Mouse (Mus musculus): Measurements from ENCODE around the gene Ola1.

Ola1 gene

GRCm38 (mm10) chr2:73218913-73219312, at the start of gene Ola1:
TSS of gene Ola1 (minus strand) at chr2:73218924.
- no peak for DNase-seq

GRCm38 (mm10) chr2:73268281-73268680, 49.6 kb upstream of the Ola1 start:
- DNase-seq, result no peak

- no peak for DNase-seq
Measured at GRCm38 (mm10) chr2:73267818-73268217, 49.1 kb upstream of the Ola1 start.

GRCm38 (mm10) chr2:73267231-73267630, 48.5 kb upstream of the Ola1 start:
- DNase-seq, result no peak

GRCm38 (mm10) chr2:73266623-73267022, 47.9 kb upstream of the Ola1 start:
- no peak for DNase-seq

GRCm38 (mm10) chr2:73266011-73266410, 47.3 kb upstream of the Ola1 start:
- no peak for DNase-seq

- DNase-seq, result no peak
Measured at GRCm38 (mm10) chr2:73264611-73265195, 46.0 kb upstream of the Ola1 start.

- DNase-seq, result no peak
Measured at GRCm38 (mm10) chr2:73263794-73264610, 45.3 kb upstream of the Ola1 start.

GRCm38 (mm10) chr2:73263172-73263765, 44.5 kb upstream of the Ola1 start:
- DNase-seq, result no peak

GRCm38 (mm10) chr2:73248701-73249100, 30.0 kb upstream of the Ola1 start:
- DNase-seq, result no peak

GRCm38 (mm10) chr2:73241299-73241698, 22.6 kb upstream of the Ola1 start:
- DNase-seq, result no peak

GRCm38 (mm10) chr2:73231081-73231480, 12.4 kb upstream of the Ola1 start:
- no peak for DNase-seq

GRCm38 (mm10) chr2:73213871-73214659, 4.7 kb downstream of the Ola1 start:
- peak; percentile 89 for DNase-seq

GRCm38 (mm10) chr2:73213539-73213870, 5.2 kb downstream of the Ola1 start:
- no peak for DNase-seq

GRCm38 (mm10) chr2:73204328-73204727, 14.4 kb downstream of the Ola1 start:
- DNase-seq, result no peak

GRCm38 (mm10) chr2:73188488-73188887, 30.2 kb downstream of the Ola1 start:
- DNase-seq, result no peak

- no peak for DNase-seq
Measured at GRCm38 (mm10) chr2:73185185-73185584, 33.5 kb downstream of the Ola1 start.

GRCm38 (mm10) chr2:73169496-73169895, 49.2 kb downstream of the Ola1 start:
- no peak for DNase-seq

- DNase-seq, result peak; percentile 19
Measured at GRCm38 (mm10) chr2:73167126-73167525, 51.6 kb downstream of the Ola1 start.

- no peak for DNase-seq
Measured at GRCm38 (mm10) chr2:73164666-73165065, 54.1 kb downstream of the Ola1 start.

- no peak for DNase-seq
Measured at GRCm38 (mm10) chr2:73160772-73161171, 58.0 kb downstream of the Ola1 start.

GRCm38 (mm10) chr2:73157202-73157601, 61.5 kb downstream of the Ola1 start:
- DNase-seq, result no peak

GRCm38 (mm10) chr2:73150526-73150925, 68.2 kb downstream of the Ola1 start:
- DNase-seq, result peak; percentile 23

Data from right cerebral cortex, postnatal 14 days (tissue).